Mouse (Mus musculus) kidney, adult 2 months (tissue): ENCODE measurements around the gene Myl3. TPM values are rescaled to one million over a fixed set of nuclear protein-coding genes. Genes with fewer than 3 reads are reported as not detected.

Experiments
- DNase-seq: peaks from one replicate; pipeline ENCODE4 v3.0.0; 2021
- H3K27ac ChIP-seq: fragments of 200-500 bp; 2 replicates; pipeline ENCODE4 v1.5.1; 2012; ENCODE audit warnings: low read depth, low read length, control low read depth, inconsistent platforms; ENCODE audit not compliant: insufficient read depth
- H3K27me3 ChIP-seq: fragments of 200-500 bp; replicated peaks from 2 replicates; pipeline ENCODE4 v1.6.1; 2012; ENCODE audit warnings: mild to moderate bottlenecking, moderate library complexity, low read length, inconsistent platforms; ENCODE audit not compliant: control insufficient read depth, insufficient read depth
- H3K36me3 ChIP-seq: fragments of 200-500 bp; 2 replicates; pipeline ENCODE4 v1.6.1; 2012; ENCODE audit warnings: mild to moderate bottlenecking, moderate library complexity, low read length, inconsistent platforms; ENCODE audit not compliant: control insufficient read depth, insufficient read depth
- H3K4me1 ChIP-seq: fragments of 200-500 bp; 2 replicates; pipeline ENCODE4 v1.6.1; 2011; ENCODE audit warnings: low read length; ENCODE audit not compliant: control insufficient read depth, insufficient read depth
- H3K4me3 ChIP-seq: fragments of 200-500 bp; 2 replicates; pipeline ENCODE4 v1.5.1; 2011; ENCODE audit warnings: mild to moderate bottlenecking, low read depth, low read length, control low read depth; ENCODE audit not compliant: insufficient read depth
- CTCF ChIP-seq: fragments of 200-500 bp; conservative IDR thresholded peaks from 2 replicates; pipeline ENCODE4 v1.5.1; 2011; ENCODE audit warnings: low read depth, mild to moderate bottlenecking, control low read depth, low read length, moderate library complexity, mixed read lengths; ENCODE audit not compliant: insufficient read depth, insufficient read length
- POLR2A ChIP-seq: fragments of 200-500 bp; IDR thresholded peaks from one replicate; pipeline ENCODE4 v1.6.1; 2011; ENCODE audit warnings: low read depth, low read length, control low read depth
- WGBS: fragments of 180-500 bp; shearing (Covaris S2); methylation state at CpG from one replicate; pipeline ENCODE4 v1.1.7; 2018; 5-methylcytosine and 5-hydroxymethylcytosine counted together
- polyA plus RNA-seq: library from polyadenylated mRNA; depleted of rRNA; stranded (reverse); fragments of >200 nt; gene quantifications from 2 replicates; pipeline ENCODE4 v1.2.3, GENCODE M21; 2012

Gene Myl3
- polyA plus RNA-seq, 1 experiment: 11.5 TPM

DNA sequence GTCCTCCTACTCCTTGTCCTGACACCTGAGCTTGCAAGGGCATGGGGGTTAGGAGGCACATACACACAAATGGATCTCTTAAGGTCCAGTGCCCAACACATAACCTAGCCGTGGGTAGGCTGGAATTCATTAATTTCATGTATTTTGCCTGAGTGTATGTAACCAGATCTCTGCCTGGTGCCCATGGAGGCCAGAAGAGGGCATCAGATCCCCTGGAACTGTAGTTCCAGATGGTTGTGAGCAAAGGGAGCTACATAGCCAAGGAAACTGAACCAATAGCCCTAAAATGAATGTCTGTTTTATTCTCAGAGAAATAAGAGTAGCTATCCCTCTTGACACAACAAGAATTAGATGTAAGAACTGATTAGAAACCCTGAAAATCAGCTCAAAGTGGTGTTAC, 26.2 kb upstream of the Myl3 start:
- Histone ChIP-seq H3K27ac (no peak overlapping the region), H3K36me3 (no peaks in the 10 kb centered on the region), H3K27me3 (no peaks in the 10 kb centered on the region), H3K4me1 (peaks cover 7% of the 10 kb centered on the region; the same call in 1 of the 2 replicates), H3K4me3 (no peak overlapping the region)
- WGBS: 11% methylated on average over 1 of the region's 1 CpGs
- DNase-seq: no peak
- TF ChIP-seq POLR2A (no peak), CTCF (peak; percentile 49; the same call in 1 of the 2 replicates)

GRCm38 (mm10) chr9:110716775-110717174, 24.9 kb upstream of the Myl3 start:
- peak; percentile 78 for DNase-seq
- peak; percentile 88 for TF ChIP-seq CTCF
- TF ChIP-seq POLR2A: no peak

DNA sequence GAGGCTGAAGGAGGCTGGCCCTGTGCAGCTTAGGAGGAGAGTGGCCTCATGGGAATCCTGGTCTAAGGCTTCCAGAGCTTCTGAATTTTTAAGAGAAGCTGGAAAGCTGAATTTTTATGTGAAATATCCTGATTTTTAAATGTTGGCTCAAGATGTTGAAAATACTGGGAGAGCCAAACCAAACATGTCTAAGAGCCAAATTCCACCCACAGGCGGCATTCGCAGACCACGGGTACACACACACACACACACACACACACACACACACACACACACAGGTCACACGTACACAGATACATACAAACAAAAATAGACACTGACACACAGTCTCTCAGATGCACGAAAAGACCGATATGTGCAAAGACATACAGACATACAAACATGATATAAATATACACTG, 23.6 kb upstream of the Myl3 start:
- no peaks in the 10 kb centered on the region for H3K27me3 ChIP-seq
- no peak for TF ChIP-seq CTCF
- TF ChIP-seq POLR2A: no peak
- DNase-seq: no peak
- H3K27ac ChIP-seq: 0 out of 2 replicates have a peak overlapping the region, but pooled peaks have one; percentile 12
- WGBS: 71% methylated on average over 6 of the region's 6 CpGs
- no peaks in the 10 kb centered on the region for H3K4me1 ChIP-seq
- no peak overlapping the region for H3K4me3 ChIP-seq
- H3K36me3 ChIP-seq: no peaks in the 10 kb centered on the region

More at GRCm38 (mm10) chr9:110716775-110717174, 24.9 kb upstream of the Myl3 start:
- WGBS: 31% methylated on average over 4 of the region's 4 CpGs
- no peak overlapping the region for H3K4me3 ChIP-seq
- peaks cover 4% of the 10 kb centered on the region; the same call in 1 of the 2 replicates for H3K4me1 ChIP-seq
- no peak overlapping the region for H3K27ac ChIP-seq
- H3K27me3 ChIP-seq: no peaks in the 10 kb centered on the region
- H3K36me3 ChIP-seq: no peaks in the 10 kb centered on the region

DNA sequence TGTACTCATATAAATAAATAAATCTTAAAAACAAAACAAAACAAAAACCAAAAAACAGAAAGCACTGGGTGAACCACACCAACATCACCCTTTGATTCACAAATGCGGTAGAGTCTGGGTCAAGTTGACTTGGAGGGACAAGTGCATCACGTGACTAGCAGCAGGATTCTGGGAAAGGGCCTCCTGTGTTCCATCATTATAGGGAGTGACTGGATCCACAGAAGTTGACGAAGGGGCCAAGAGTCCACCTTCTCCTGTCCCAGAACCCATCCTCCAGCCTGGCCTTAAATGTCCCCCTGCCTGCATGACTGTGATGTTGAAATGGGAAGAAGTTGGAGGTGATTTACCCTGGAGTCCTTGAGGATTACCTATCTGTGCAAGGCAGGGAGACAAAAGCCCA, 22.9 kb upstream of the Myl3 start:
- TF ChIP-seq CTCF: no peak
- TF ChIP-seq POLR2A: no peak
- WGBS: 47% methylated on average over 3 of the region's 3 CpGs
- no peak overlapping the region for H3K27ac ChIP-seq
- peak; percentile 59 for DNase-seq
- H3K36me3 ChIP-seq: no peaks in the 10 kb centered on the region
- no peaks in the 10 kb centered on the region for H3K27me3 ChIP-seq
- no peaks in the 10 kb centered on the region for H3K4me1 ChIP-seq
- no peak overlapping the region for H3K4me3 ChIP-seq

- TF ChIP-seq CTCF (no peak), POLR2A (no peak)
- Histone ChIP-seq H3K27ac (no peak overlapping the region), H3K27me3 (no peaks in the 10 kb centered on the region), H3K4me1 (no peaks in the 10 kb centered on the region), H3K4me3 (no peak overlapping the region), H3K36me3 (peaks cover 8% of the 10 kb centered on the region)
- DNase-seq: no peak
- WGBS: 52% methylated on average over 5 of the region's 5 CpGs
Measured at GRCm38 (mm10) chr9:110719977-110720376, 21.7 kb upstream of the Myl3 start.

GRCm38 (mm10) chr9:110722060-110722459, 19.6 kb upstream of the Myl3 start:
- Histone ChIP-seq H3K27ac (no peak overlapping the region), H3K4me1 (no peaks in the 10 kb centered on the region), H3K4me3 (no peak overlapping the region), H3K36me3 (peaks cover 8% of the 10 kb centered on the region), H3K27me3 (no peaks in the 10 kb centered on the region)
- no peak for DNase-seq
- WGBS: 85% methylated on average over 10 of the region's 10 CpGs
- TF ChIP-seq CTCF (no peak), POLR2A (no peak)

DNA sequence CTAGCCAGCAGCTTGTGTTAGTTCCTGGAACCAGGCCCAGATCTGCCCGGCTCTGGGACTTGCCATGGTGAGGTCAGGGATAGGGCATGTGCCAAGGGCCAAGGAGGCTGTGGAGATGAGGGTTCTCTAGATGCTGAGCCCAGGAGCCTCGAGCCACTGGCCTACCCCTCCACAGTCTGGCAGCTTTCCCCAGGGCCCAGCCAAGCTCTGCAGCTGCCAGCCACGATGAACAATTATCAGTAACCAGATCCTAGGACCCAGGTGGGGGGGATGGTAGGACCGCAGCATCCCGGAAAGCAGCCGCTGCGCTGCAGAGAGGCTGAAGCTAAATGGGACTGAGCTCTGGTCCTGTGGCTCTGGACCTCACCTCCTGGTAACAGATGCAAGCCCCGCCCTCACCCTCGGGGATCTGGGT, 15.9 kb upstream of the Myl3 start:
- Histone ChIP-seq H3K4me1 (no peaks in the 10 kb centered on the region), H3K36me3 (peaks cover 8% of the 10 kb centered on the region), H3K27me3 (no peaks in the 10 kb centered on the region), H3K27ac (no peak overlapping the region), H3K4me3 (no peak overlapping the region)
- 29% methylated on average over 9 of the region's 9 CpGs for WGBS
- no peak for TF ChIP-seq POLR2A
- TF ChIP-seq CTCF: no peak
- DNase-seq: peak; percentile 80

DNA sequence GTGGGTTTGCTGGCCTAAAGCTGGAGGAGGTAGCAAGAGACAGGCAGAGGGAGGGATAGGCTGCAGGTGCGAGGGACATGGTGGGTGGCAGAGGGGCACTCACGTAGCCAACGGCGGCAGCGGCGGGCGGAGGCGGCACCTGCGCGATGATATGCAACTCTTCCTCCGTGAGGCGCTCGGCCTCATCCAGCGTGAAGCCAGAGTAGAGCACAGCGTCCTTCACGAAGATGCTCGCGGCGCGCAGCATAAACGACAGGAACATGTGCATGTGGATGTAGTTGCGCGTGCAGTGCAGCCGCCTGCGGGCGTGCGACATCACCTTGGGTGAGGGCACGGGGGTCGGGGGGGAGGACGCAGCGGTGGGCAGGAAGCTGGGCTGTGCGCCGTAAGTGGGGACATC, 14.8 kb upstream of the Myl3 start:
- no peak for DNase-seq
- 0 out of 2 replicates have a peak, but pooled peaks cover 2% of the 10 kb centered on the region for H3K4me1 ChIP-seq
- H3K27me3 ChIP-seq: no peaks in the 10 kb centered on the region
- H3K4me3 ChIP-seq: no peak overlapping the region
- no peak for TF ChIP-seq CTCF
- TF ChIP-seq POLR2A: no peak
- no peak overlapping the region for H3K27ac ChIP-seq
- peaks cover 8% of the 10 kb centered on the region for H3K36me3 ChIP-seq
- WGBS: 50% methylated on average over 33 of the region's 33 CpGs
